Mouse (Mus musculus) ES-Bruce4 (cell line): ENCODE results near the gene Fmo9. TPM values are rescaled to one million over a fixed set of nuclear protein-coding genes. Genes with fewer than 3 reads are reported as not detected.

Source experiments
- H3K27ac ChIP-seq: 2 replicates; pipeline ENCODE4 v1.5.1; 2012; ENCODE audit warnings: low read length, inconsistent platforms; ENCODE audit not compliant: insufficient read depth
- H3K27me3 ChIP-seq: 2 replicates; pipeline ENCODE4 v1.6.1; 2012; ENCODE audit warnings: mild to moderate bottlenecking, low read length, inconsistent platforms; ENCODE audit not compliant: control insufficient read depth, poor library complexity, insufficient read depth, severe bottlenecking
- H3K36me3 ChIP-seq: 2 replicates; pipeline ENCODE4 v1.6.1; 2012; ENCODE audit warnings: inconsistent platforms, mild to moderate bottlenecking, low read length, moderate library complexity; ENCODE audit not compliant: control insufficient read depth, poor library complexity, insufficient read depth, severe bottlenecking
- H3K4me1 ChIP-seq: one replicate; pipeline ENCODE4 v1.8.1; 2011; ENCODE audit warnings: low read length; ENCODE audit not compliant: control insufficient read depth, insufficient read depth
- H3K4me3 ChIP-seq: 2 replicates; pipeline ENCODE4 v1.5.1; 2011; ENCODE audit warnings: low read depth, mild to moderate bottlenecking, low read length
- H3K9ac ChIP-seq: 2 replicates; pipeline ENCODE4 v1.6.1; 2012; ENCODE audit warnings: low read depth, mild to moderate bottlenecking, inconsistent platforms; ENCODE audit not compliant: poor library complexity, severe bottlenecking
- H3K9me3 ChIP-seq: replicated peaks from 2 replicates; pipeline ENCODE4 v1.6.1; 2012; ENCODE audit warnings: mild to moderate bottlenecking, low read length, inconsistent platforms; ENCODE audit not compliant: control insufficient read depth, poor library complexity, insufficient read depth, severe bottlenecking
- CTCF ChIP-seq: IDR thresholded peaks from one replicate; pipeline ENCODE4 v1.8.1; 2011; ENCODE audit warnings: low read depth, low read length
- EP300 ChIP-seq: IDR thresholded peaks from 2 replicates; pipeline ENCODE4 v1.6.1; 2011; ENCODE audit warnings: low read depth, low read length; ENCODE audit not compliant: insufficient read depth
- POLR2A ChIP-seq: IDR thresholded peaks from one replicate; pipeline ENCODE4 v1.8.1; 2011; ENCODE audit warnings: low read length; ENCODE audit not compliant: insufficient read depth
- polyA plus RNA-seq: library from polyadenylated mRNA; stranded (reverse); fragments of >200 nt; gene quantifications from 2 replicates; pipeline ENCODE4 v1.2.4, GENCODE M21; 2011; ENCODE audit warnings: low read depth; ENCODE audit not compliant: missing spikeins, insufficient read depth, insufficient read length

The Fmo9 gene
- polyA plus RNA-seq, 1 experiment = not detected

GRCm38 (mm10) chr1:166660800-166661199 is 20.8 kb downstream of the Fmo9 start:
- H3K4me1 ChIP-seq = no peaks in the 10 kb centered on the region
- no peak overlapping the region for H3K4me3 ChIP-seq
- H3K27me3 ChIP-seq = no peaks in the 10 kb centered on the region
- no peak overlapping the region for H3K9ac ChIP-seq
- no peak overlapping the region for H3K27ac ChIP-seq
- no peak for TF ChIP-seq EP300
- no peak for TF ChIP-seq POLR2A
- TF ChIP-seq CTCF = no peak
- no peaks in the 10 kb centered on the region for H3K36me3 ChIP-seq
- H3K9me3 ChIP-seq = no peaks in the 10 kb centered on the region

GRCm38 (mm10) chr1:166647593-166647992 is 34.1 kb downstream of the Fmo9 start, which contains the start of gene Gm4847:
Gm4847 (minus strand) TSS chr1:166647693.
- no peak within 1 kb of the TSS for H3K4me3 ChIP-seq
- H3K27ac ChIP-seq = no peak within 1 kb of the TSS
- no peaks in the 10 kb centered on the region for H3K36me3 ChIP-seq
- no peaks in the 10 kb centered on the region for H3K27me3 ChIP-seq
- no peaks in the 10 kb centered on the region for H3K4me1 ChIP-seq
- no peak within 1 kb of the TSS for H3K9ac ChIP-seq
- H3K9me3 ChIP-seq = no peaks in the 10 kb centered on the region
- TF ChIP-seq CTCF (no peak), POLR2A (no peak)

Other genes with a start within 250 kb of the Fmo9 start
- gene Gm4846, start 184.3 kb downstream of the Fmo9 start, polyA plus RNA-seq = not detected in 2 replicates
- not detected in 2 replicates for gene Gm4847, start 34.2 kb downstream of the Fmo9 start, polyA plus RNA-seq